Mouse (Mus musculus) midbrain, postnatal 0 days (tissue): Measurements from ENCODE around the gene Hspa4l. TPM values are rescaled to one million over a fixed set of nuclear protein-coding genes. Genes with fewer than 3 reads are reported as not detected.

Experiments
- ATAC-seq: fragments of 200-750 bp; cut with Nextera tagmentation; 2 replicates; pipeline ENCODE4 v1.8.0; 2017; ENCODE audit warnings: moderate number of reproducible peaks, mild to moderate bottlenecking, moderate TSS enrichment, moderate library complexity; ENCODE audit not compliant: low FRiP score
- DNase-seq: peaks from one replicate; pipeline ENCODE4 v3.0.0-alpha.2; 2015; ENCODE audit warnings: low spot score
- H3K27ac ChIP-seq: fragments of 300-500 bp; sonication (generic); 2 replicates; pipeline ENCODE4 v1.5.1; 2014; ENCODE audit warnings: low read depth, mild to moderate bottlenecking, low read length, mixed read lengths
- H3K27me3 ChIP-seq: fragments of 300-500 bp; sonication (generic); 2 replicates; pipeline ENCODE4 v1.6.1; 2014; ENCODE audit warnings: low read length, control low read depth, mixed read lengths; ENCODE audit not compliant: insufficient read depth
- H3K36me3 ChIP-seq: fragments of 300-500 bp; sonication (generic); 2 replicates; pipeline ENCODE4 v1.6.1; 2014; ENCODE audit warnings: low read length, control low read depth, mixed read lengths; ENCODE audit not compliant: insufficient read depth
- H3K4me1 ChIP-seq: fragments of 300-500 bp; sonication (generic); 2 replicates; pipeline ENCODE4 v1.6.1; 2014; ENCODE audit warnings: mild to moderate bottlenecking, control low read depth, antibody characterized with exemption, low read length, mixed read lengths; ENCODE audit not compliant: insufficient read depth
- H3K4me2 ChIP-seq: fragments of 300-500 bp; sonication (generic); 2 replicates; pipeline ENCODE4 v1.6.1; 2014; ENCODE audit warnings: low read depth, mild to moderate bottlenecking, low read length, mixed read lengths; ENCODE audit not compliant: poor library complexity, severe bottlenecking
- H3K4me3 ChIP-seq: fragments of 300-500 bp; sonication (generic); 2 replicates; pipeline ENCODE4 v1.5.1; 2014; ENCODE audit warnings: low read depth, mild to moderate bottlenecking, low read length, moderate library complexity
- H3K9ac ChIP-seq: fragments of 300-500 bp; sonication (generic); replicated peaks from 2 replicates; pipeline ENCODE4 v1.6.1; 2014; ENCODE audit warnings: mild to moderate bottlenecking, low read length, moderate library complexity, mixed read lengths; ENCODE audit not compliant: poor library complexity, severe bottlenecking
- H3K9me3 ChIP-seq: fragments of 300-500 bp; sonication (generic); 2 replicates; pipeline ENCODE4 v1.6.1; 2016; ENCODE audit warnings: low read length, control low read depth
- CTCF ChIP-seq: IDR thresholded peaks from 2 replicates; pipeline ENCODE4 v1.5.1; 2016; ENCODE audit warnings: antibody characterized with exemption, mild to moderate bottlenecking
- WGBS: fragments of 180-500 bp; shearing (Covaris S2); extraction: QIAGEN DNeasy Blood & Tissue Kit; methylation state at CpG from one replicate; pipeline ENCODE4 v1.1.7; 2014; 5-methylcytosine and 5-hydroxymethylcytosine counted together
- polyA plus RNA-seq: library from polyadenylated mRNA; unstranded; fragments of >200 nt; fragmentation: Nextera tagmentation; extraction: Ambion mirVana; gene quantifications from 2 replicates; pipeline ENCODE4 v1.2.1, GENCODE M21; 2015
- total RNA-seq: library from RNA; depleted of rRNA; stranded (reverse); fragments of >200 nt; gene quantifications from 2 replicates; pipeline ENCODE4 v1.2.3, GENCODE M21; 2014

The Hspa4l gene
- total and polyA plus RNA-seq, 2 experiments from 2014 or later = 39.5 to 43.1 TPM

DNA sequence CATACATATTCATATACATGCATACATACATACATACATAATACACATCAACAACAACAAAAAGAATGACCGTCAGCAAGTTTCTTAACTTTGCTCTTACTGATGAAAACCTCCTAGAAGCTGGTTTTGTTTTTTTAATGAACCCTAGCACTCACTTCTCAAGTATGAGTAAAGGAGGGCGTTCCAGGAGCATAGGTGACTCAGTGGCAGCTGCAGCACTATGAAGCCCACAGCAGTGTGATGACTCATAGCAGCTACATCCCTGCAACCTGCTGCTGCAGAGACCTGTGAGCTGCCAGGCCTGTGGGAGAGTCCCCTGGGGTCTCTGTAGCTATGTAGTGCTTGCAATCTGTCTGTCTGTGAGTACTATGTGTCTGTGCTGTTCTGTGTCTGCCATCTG is 17.0 kb downstream of the Hspa4l start:
- peaks cover 24% of the 10 kb centered on the region for H3K36me3 ChIP-seq
- H3K27me3 ChIP-seq = no peaks in the 10 kb centered on the region
- no peak for DNase-seq
- H3K4me1 ChIP-seq = no peaks in the 10 kb centered on the region
- H3K9ac ChIP-seq = no peak overlapping the region
- no peak overlapping the region for H3K4me3 ChIP-seq
- H3K27ac ChIP-seq = no peak overlapping the region
- H3K9me3 ChIP-seq = no peaks in the 10 kb centered on the region
- no peak for TF ChIP-seq CTCF
- ATAC-seq = no peak
- whole genome bisulfite sequencing = 95% methylated on average over 2 of the region's 2 CpGs
- no peak overlapping the region for H3K4me2 ChIP-seq

DNA sequence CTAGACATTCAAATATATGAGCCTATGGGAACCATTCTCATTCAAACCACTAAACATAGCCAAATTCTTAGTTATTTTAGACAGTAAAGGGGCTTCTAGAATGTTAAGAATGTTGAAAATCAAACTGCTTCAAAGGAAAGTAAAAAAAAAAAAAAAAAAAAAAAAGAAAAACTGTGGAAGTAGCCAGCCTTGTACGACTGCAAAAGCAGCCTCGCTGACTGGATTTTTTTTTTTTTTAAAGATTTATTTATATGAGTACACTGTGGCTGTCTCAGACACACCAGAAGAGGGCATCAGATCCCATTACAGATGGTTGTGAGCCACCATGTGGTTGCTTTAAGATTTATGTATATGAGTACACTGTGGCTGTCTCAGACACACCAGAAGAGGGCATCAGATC is 49.5 kb downstream of the Hspa4l start:
- Histone ChIP-seq H3K4me3 (no peak overlapping the region), H3K4me1 (no peaks in the 10 kb centered on the region), H3K27me3 (no peaks in the 10 kb centered on the region), H3K36me3 (peaks cover 11% of the 10 kb centered on the region; the same call in 1 of the 2 replicates), H3K4me2 (no peak overlapping the region), H3K27ac (no peak overlapping the region), H3K9ac (no peak overlapping the region), H3K9me3 (no peaks in the 10 kb centered on the region)
- peak; percentile 32; the same call in 1 of the 2 replicates for TF ChIP-seq CTCF
- no peak for DNase-seq
- 90% methylated on average over 2 of the region's 2 CpGs for WGBS
- ATAC-seq = no peak

DNA sequence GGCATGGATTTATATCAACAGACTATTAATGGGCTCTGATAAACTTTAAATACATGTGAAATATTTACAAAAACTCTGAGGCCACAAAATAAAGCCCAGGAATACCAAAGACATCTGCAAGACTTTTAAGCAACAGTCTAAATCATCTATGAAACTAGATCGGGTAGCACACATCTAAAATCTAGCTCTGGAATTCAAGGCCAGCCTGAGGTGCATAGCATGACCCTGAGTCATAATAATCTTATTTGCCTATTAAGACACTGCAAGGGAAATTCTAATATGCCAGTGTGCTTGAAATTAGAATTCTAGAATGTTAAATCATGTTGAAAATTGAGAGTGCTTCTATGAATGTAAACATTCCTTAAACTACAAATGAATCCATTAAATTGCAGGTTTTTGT is 53.8 kb downstream of the Hspa4l start:
- H3K36me3 ChIP-seq = peaks cover 3% of the 10 kb centered on the region; the same call in 1 of the 2 replicates
- no peaks in the 10 kb centered on the region for H3K9me3 ChIP-seq
- H3K27me3 ChIP-seq = no peaks in the 10 kb centered on the region
- TF ChIP-seq CTCF = no peak
- H3K4me1 ChIP-seq = no peaks in the 10 kb centered on the region
- 85% methylated on average over 1 of the region's 1 CpGs for WGBS
- no peak overlapping the region for H3K4me3 ChIP-seq
- no peak overlapping the region for H3K9ac ChIP-seq
- H3K27ac ChIP-seq = no peak overlapping the region
- DNase-seq = no peak
- H3K4me2 ChIP-seq = no peak overlapping the region
- no peak for ATAC-seq

DNA sequence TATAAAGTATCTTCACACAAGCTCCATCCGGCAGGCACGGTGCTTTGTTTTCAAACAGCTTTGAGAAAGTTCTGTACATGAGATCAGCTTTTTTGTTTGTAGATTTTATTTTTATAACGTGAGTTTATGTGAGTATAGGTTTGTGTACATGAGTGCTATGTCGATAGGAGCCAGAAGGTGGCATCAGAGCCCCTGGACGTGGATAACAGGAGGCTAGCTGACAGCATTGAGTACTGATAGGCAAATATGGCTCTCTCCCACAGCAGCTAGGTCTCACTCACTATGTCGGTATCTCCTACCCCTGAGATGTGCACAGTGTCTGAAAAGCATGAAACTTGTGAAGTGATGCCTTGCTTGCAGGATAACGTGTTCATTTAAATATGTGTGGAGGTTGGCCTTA is 54.2 kb downstream of the Hspa4l start:
- ATAC-seq = no peak
- Histone ChIP-seq H3K9ac (no peak overlapping the region), H3K4me1 (no peaks in the 10 kb centered on the region), H3K4me3 (no peak overlapping the region), H3K27ac (no peak overlapping the region), H3K27me3 (no peaks in the 10 kb centered on the region), H3K4me2 (no peak overlapping the region), H3K9me3 (no peaks in the 10 kb centered on the region), H3K36me3 (peaks cover 3% of the 10 kb centered on the region; the same call in 1 of the 2 replicates)
- 40% methylated on average over 7 of the region's 7 CpGs for WGBS
- peak; percentile 57 for DNase-seq
- peak; percentile 66 for TF ChIP-seq CTCF

DNA sequence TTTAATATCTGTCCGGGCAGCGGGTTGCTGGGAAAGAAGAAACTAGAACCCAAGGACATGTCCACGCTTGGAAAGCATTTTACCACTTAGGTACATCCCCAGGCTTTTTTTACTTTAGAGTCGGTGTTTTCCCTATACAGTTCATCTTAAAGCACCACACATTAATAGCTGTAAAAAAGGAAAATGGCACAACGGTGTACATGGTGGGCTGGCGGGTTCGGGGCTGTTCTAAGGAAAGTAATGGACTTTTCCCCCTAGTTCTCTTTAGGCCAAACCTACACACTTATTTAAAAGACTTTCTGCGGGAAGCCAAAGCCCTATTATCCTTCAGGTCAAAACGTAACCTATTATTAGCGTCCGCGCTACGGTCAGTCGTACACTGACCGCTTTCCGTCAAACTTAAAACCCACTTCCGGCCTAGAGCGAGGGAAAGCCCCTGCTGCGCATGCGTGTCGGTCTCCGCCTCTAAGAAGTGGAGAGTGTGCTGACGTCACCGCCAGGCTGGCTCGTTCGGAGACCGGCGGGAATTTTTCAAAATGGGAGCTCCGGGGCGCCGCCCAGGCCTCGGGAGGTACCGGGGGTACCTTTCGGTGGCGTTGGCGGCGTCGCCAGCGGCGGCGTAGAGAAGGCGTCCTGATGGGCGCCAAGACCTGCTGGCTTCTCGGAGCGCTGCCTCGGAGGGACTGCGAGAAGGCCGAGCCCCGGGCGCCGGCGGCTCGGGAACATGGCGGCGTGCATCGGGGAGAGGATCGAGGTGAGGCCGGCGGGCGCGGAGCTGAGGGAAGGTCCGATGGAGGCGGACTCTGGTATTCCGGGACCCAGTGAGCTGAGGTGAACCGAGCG is 55.5 kb downstream of the Hspa4l start, which contains the start of gene Plk4:
Plk4 (plus strand) TSS at position 490 of the 843 bp plus-strand sequence.
- peak within 1 kb of the TSS; percentile 97 for H3K4me2 ChIP-seq
- H3K9ac ChIP-seq = peak within 1 kb of the TSS; percentile 73
- WGBS = 2% methylated on average over 58 of the region's 66 CpGs
- H3K9me3 ChIP-seq = no peaks in the 10 kb centered on the region
- 0 out of 2 replicates have a peak within 1 kb of the TSS, but pooled peaks have one; percentile 43 for H3K27ac ChIP-seq
- H3K4me3 ChIP-seq = peak within 1 kb of the TSS; percentile 93
- 0 out of 2 replicates have a peak, but pooled peaks have one; percentile 3 for TF ChIP-seq CTCF
- H3K4me1 ChIP-seq = no peaks in the 10 kb centered on the region
- H3K27me3 ChIP-seq = no peaks in the 10 kb centered on the region
- DNase-seq = peak; percentile 98
- ATAC-seq = peak; percentile 96
- peaks cover 3% of the 10 kb centered on the region; the same call in 1 of the 2 replicates for H3K36me3 ChIP-seq

DNA sequence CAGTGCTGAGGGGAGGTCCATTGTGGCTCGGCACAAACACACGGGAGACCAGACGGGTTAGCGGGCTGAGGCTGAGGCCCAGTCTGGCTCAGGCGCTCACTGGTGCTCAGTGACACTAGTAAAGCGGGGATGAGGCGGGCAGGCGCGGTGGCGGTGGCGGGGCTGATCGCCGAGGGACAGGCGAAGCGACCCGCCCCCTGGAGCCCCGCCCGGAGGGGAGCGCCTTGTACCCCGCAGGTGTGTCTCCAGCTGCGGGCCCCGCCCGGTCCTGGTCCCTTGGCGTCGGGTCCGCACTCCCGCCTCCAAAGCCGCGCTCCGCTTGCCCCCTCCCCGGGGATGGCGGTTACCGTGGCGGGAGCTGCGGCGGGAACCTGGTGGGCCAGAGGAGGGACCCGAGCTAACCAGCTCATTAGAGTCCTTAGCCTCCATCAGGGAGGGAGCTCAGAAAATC is 56.1 kb downstream of the Hspa4l start:
- H3K27me3 ChIP-seq = no peaks in the 10 kb centered on the region
- WGBS = 0% methylated on average over 19 of the region's 37 CpGs
- H3K9me3 ChIP-seq = no peaks in the 10 kb centered on the region
- peak overlapping the region; percentile 73 for H3K9ac ChIP-seq
- H3K36me3 ChIP-seq = peaks cover 8% of the 10 kb centered on the region; the same call in 1 of the 2 replicates
- H3K4me2 ChIP-seq = peak overlapping the region; percentile 97
- H3K27ac ChIP-seq = 0 out of 2 replicates have a peak overlapping the region, but pooled peaks have one; percentile 43
- TF ChIP-seq CTCF = no peak
- no peaks in the 10 kb centered on the region for H3K4me1 ChIP-seq
- peak overlapping the region; percentile 93 for H3K4me3 ChIP-seq
- ATAC-seq (peak; percentile 82), DNase-seq (peak; percentile 27)
